Mouse (Mus musculus): Measurements from ENCODE around the gene Hcrtr1. TPM values are rescaled to one million over a fixed set of nuclear protein-coding genes. Genes with fewer than 3 reads are reported as not detected.

Gene Hcrtr1
- total RNA-seq, 2 experiments from 2014 or later: 0.78 to 1.7 TPM

DNA sequence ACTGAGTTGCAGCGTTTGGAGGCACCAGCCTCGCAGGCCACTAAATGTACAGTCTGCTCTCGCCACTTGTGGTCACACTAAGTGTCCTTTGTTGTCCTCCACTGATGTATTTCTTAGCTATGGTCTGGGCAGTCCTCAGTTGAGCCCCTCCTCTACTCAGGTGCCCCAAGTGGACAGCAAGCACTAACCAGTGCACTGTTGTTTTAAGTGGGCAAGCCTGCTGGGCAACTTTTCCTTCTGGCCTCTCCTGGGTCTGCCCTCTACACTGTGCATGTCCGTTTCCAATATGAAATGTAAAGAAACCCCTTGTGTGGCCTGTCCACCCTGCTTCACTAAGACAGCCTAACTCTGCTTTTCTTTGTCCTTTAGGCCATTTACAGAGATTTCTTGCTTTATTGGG is 15.0 kb downstream of the Hcrtr1 start:
- no peak for DNase-seq

DNA sequence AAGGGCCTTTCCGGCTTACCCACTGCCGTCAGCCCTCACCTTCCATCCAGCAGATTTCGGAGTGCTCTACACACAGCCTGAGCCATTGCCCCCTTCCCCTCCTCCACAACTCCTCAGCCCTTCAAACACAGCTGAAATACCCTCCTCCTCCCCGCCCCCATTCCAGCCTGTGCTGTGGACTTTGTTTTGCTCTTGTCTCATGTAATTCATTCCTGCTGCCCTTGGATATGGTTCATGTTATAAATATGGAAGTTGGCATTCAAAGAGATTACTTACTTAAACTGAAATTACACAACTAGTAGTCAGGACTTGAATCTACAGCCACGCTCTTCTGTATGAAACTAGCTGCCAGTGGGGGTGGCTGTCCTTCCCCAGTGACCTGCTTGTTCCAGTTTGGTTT is 16.1 kb downstream of the Hcrtr1 start:
- no peak for DNase-seq

DNA sequence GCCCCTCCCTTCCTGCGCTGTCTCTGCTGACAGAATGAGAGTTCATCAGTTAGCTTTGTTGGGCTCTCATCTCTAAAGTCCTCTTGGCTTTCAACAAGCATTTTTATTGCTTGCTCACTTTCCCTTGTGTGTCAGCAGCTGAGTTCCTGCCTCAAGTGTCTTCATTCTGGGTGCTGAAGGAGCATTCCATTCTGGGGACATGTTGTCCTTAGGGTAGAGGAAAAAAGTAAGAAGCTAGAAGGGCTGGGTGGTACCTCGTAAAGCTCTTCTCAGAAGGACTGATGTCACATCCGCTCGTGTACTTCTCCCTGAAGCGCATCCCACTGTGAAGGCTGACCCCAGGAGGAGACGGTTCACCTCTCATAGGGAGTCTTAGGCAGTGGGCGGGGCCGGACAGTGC is 17.6 kb downstream of the Hcrtr1 start:
- no peak for DNase-seq

DNA sequence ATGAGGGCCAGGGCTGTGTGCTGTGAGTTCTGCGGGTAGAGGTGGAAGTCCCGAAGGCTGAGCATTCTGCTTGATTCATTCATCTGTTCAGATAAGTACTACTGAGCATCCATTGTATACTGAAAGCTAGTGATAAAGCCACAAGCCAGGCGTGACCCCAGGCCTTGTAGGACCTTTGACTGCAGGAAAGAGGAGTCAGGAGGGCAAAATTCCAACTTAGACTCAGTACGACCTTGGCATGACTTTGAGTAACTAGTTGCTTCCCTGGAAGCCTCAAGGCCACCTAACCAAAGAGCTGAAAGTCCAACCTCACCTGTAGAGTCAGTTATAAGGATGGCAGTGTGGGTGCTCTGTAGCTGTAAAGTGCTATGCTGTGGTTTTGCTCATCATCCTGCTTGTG is 18.4 kb downstream of the Hcrtr1 start:
- no peak for DNase-seq

DNA sequence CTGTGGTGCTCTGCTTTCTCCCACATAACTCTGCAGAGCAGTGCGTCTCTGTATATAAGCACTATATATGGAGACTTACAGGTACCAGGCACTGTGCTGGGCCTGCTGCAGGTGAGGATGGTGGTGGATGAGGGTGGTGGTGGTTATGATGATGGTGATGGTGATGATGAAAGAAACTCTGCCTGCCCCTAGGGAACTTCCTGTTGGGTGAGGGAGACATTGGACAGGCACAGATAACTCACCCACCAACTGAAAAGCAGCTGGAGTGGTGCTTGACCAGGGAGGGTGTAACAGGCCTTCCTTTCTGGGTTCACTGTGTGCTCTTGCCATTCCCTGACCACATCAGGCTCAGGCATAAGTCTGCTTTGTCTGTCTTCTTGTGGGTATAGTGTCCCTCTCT is 26.4 kb downstream of the Hcrtr1 start:
- no peak for DNase-seq

DNA sequence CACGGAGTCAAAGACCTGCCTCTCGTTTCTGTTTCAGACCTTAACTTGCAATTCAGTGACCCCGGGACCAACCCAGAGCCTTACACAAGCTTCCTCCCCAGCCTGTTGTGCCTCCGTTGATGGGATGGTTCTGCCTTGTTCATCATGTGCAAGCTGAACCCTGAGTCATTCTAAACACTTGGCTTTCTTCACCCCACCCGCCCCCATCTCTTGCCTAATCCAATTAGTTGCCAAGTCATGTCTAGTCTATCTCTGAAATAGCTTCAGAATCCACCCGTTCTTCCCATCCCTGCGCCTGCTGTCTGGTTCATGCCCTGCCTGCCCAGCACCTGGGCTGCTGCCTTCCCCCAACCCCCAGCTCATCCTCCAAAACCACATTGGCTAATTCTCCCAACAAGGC is 26.9 kb downstream of the Hcrtr1 start:
- peak; percentile 72 for DNase-seq

DNA sequence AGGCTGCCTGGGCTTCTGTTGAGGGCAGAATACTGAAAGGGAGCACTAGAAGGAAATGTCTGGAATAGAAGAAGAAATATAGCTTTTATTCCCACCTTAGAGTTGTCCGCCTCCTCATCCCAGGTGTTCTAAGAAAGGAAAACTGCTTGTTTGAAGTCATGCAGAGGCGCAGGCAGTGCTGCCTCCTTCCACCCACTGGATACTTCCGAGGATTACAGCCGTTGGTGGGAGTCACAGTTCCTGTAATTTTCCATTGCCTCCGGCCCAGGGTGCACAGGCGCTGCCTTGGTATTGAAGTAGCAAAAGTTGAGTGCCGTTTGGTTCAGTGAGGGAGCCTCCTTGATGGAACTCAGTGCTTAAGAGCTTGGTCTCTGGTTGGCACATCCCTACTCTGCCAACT is 29.1 kb downstream of the Hcrtr1 start:
- no peak for DNase-seq

DNA sequence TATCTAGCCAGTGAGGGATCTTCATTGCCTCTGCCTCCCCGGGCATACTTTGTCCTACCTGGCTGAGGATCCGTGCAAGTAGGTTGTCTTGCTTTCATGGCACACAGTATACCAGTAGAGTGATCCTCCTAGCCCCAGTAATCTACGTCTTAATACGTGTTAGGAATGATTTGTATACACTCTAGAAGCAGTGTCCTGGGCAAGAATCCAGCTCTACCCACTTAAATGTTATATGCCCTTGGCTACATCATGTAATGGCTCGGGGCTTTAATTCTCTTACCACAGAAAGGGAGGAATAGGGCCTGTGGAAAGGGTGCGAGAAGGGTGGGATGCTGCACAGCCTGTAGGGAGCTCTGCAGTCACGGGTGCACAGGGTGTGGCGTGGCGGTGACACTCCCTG is 29.5 kb downstream of the Hcrtr1 start:
- no peak for DNase-seq

DNA sequence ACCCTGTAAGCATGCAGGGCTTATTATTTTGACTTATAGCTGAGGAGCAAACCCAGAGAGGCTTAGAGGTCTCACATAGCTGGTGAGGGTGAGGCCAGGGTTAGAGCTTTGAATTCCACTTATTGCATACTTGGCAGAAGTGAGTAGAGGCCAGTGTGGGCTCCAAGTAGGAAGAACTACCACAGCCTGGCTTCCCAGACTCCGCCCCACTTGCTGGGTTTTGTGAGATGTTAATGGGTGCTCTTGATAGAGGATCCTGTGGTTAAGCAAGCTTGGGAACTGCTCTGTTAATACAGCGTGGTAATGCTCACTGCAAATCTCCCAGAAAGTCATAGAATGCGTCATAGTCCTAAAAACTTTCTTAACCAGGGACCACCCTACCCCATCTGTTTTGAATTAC is 30.2 kb downstream of the Hcrtr1 start:
- no peak for DNase-seq

DNA sequence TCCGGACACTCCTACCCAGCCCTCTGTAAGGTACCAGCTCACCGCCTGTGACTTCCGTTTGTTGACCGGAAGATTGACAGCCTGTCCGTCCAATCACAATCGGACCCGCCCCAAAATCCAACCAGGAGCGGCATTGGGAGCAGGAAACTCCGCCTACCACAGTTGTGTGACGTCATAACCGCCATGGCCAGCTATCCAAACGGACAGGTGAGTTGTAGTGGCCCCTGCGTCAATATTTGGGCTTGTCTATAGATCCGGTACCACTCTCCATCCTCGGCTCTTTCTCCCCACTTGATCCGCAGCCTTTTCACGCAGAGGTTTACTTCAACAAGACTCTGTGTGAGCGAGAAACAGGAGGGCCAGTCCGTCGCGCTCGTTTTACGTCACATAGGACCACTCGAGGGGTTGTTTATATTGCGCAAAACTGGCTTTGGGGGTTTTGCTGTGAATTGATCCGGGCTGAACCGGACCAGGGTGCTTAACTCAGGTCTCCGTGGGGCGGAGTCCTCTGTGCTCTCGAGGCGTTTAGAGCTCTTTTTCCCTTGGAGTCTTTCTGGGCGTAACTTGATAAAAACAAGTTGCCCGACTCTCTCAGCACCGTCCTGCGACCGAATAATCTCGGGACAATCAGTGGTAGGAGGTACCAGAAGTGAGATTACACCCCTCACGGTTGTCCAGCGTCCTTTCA is 31.6 kb downstream of the Hcrtr1 start:
- DNase-seq: peak; percentile 99

DNA sequence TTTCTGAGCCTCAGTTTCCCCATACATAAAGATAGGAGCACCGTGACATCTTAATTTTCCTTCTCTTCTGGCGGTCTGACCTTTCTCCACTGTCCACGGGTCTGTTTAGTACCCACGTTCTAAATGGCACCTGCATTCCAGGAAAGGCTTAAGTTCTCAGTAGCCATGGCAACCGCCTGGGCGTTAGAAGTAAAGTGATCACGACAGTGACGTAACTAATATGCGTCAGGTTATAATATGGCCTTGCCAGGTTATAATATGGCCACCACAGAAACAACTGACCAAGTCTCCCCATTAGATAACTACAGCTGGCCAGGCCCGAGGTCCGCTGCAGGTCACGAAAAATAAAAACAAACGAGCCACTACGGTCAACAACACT is 32.1 kb downstream of the Hcrtr1 start:
- no peak for DNase-seq

DNA sequence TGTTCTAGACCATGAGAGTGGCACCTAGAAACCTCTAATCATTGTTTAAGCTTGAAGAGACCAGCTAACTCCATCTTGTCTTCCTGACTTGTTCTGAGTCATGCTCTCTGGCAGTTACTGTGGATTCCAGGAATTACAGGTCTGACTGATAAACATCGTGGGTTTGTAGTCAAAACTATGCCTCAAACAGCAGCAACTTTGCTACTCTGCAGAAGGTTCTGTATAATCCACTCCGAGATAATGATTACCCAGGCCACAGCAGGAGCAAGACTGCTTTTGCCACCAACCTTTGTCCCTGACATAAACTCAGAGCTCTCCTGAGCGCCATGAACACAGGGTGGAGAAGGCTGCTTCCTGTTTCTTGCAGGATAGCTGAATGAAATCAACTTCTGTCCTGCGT is 34.6 kb downstream of the Hcrtr1 start:
- DNase-seq: no peak

DNA sequence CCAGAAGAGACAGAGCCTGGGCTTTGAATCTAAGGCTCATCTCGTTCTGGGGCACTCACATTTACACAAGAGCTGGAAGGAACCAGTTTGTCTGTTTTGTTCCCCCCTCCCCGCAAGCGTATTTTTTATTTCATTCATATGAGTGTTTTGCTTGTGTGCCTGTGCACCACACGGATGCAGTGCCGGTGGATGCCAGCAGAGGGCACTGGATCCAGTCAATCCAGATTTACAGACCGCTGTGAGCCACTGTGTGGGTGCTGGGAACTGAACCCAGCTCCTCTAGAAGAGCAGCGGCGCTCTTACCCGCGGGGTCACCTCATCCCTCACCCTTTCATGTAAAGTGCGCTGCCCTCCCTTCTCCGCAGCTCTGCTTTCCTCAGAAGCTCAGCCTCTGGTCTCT is 35.5 kb downstream of the Hcrtr1 start:
- DNase-seq: no peak

DNA sequence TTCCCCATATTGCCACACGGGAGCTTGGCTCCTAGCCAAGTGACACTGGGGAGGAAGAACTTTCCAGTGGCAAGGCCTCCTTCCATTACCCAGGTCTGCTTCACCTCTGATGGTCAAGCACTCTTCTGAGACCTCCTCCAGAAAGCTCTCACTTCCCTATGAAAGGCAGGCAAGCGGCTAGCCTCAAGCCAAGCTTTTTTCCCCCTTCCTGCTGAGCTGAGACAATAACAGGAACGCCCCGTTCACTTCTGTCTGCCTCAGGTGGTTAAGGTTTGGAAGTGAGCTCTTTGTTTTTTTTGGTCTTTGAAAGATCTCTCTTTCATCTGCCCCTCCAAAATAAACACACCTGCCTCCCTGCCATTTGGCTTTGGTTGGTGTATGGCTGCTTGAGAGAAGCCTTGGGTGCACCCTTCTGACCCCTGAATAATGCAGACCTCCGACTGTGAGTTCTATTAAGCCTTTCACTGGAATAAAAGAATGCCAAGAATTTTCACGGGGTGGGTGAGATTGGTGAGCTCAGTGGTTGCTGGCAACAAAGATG is 37.0 kb downstream of the Hcrtr1 start, which contains the start of gene Pef1:
TSS of gene Pef1 (plus strand) at position 448 of the 541 bp plus-strand sequence.
- no peak for DNase-seq

DNA sequence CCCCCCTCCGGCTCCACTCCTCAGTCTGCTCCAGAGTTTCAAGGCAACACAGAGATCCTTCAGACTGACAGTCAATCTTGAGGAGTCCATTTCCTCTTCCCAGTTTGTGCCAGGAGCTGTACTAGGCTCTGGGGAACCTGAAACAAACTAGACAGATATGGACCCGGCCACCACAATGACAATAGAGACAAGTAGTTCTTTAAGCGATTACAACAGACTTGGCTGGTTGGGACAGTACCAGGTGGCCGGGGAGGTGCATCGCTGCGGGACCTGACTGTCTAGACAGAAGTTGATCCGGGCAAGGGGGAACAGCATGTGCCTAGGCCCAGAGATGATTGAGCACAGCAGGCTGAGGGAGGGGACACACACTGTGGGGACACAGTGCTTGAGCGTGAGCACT is 38.0 kb downstream of the Hcrtr1 start:
- no peak for DNase-seq

DNA sequence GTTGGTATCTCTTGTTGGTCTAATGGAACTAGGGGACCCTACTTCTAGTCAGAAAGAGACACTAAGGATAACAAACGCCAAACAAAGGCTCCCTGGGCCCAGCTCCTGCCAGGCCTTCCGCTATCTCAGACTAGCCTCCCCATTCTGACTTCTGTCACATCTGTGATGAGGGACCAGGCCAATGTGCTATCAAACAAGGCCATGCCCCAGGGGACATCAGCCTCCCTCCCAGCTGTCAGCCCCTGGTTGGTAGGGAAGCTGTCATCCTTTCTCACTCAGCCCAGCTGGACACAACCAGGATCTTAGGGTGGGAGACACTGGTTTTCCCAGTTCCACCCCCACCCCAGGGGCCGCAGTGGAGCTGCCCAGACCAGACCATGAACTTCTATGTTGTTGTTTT is 44.0 kb downstream of the Hcrtr1 start:
- DNase-seq: no peak

DNA sequence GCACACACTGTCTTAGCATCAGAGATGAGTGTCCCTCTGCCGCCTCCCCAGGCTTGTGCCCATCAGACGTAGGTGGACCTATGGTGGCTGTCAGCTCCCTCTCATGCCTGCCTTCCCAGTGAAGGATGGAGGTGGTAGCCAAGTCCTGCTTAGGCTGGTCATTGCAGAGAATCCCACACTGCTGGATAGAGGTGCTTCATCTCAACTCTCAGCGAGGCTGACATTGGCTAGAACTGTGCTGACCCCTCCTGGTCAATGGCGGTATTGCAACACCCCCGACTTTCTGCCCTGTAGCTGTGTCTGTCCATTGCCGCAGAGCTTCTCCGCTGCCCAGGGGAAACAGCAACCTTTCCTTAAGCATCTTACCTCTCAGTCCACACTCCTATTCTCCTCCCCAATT is 51.9 kb downstream of the Hcrtr1 start:
- DNase-seq: peak; percentile 97

DNA sequence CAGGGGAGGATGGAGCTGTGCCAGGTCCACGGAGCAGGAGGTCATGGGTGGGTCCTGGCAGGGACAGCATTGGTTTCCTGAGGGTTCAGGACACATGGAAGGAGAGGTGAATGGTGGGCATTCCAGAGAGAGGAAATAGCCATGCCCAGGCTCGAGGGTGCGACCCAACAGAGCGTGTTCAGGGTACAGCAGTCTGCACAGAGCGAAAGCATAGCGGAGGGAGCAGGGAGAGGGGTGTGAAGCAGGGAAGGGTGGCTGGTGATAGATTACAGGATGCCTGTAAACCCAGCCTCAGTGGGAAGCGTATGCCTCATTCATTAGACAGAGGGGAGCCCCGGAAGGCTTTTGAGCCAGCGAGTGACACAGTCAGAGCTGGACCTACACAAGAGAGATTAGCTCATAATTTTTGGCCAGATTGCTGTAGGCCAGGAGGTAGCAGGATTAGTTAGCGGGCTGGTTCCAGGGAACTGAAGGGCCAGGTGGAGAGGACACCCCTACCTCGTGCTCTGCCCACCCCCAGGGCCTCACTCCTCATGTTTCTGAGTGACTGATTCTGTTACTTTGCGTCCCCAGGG is 53.8 kb downstream of the Hcrtr1 start:
- no peak for DNase-seq

DNA sequence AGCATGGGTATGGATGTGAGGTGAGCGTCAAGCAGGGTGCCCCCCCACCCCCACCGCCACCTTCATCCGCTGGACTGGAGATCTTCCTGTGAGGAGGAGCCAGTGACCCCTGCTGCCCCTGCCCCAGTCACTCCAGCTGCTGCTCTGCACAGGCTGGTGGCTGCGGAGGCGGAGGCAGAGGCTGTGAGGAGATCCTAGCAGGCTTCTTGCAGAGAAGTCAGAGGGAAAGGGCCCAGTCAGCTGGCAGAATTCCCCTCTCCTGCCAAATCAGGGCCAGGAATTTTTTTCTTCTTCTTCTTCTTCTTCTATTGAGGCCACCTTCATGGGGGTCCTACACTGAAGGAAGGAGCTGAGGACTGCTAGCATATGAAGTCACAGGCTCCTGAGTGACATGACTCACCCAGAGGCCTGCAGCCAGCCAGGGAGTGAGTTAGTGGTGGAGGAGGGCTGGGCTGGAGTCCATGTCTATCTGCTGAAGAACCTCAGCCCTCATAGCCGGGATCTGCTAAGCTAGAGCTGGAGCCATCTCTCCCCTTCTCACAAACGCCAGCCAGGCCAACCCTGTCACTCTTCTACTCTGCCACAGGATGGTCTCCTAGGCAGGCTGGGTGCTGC is 54.7 kb downstream of the Hcrtr1 start:
- peak; percentile 61 for DNase-seq

DNA sequence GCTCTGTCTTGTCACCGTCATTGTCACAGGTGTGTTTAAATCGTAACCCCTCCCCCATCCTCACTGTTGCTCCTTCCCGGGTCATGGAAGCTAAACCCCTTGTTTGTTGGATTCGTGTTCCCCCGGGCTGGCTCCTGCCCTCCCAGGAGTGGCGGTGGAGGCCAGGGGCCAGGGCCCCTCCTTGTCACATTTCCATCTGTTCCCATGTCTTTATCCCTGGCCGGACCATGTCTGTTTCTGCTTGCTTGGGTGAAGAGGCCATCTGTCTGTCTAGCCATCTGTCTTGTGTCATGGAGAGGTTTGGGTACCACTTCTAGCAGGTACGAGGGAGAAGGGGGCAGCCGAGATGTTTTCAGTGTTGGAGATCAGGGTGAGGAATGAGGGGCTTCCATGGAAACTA is 56.9 kb downstream of the Hcrtr1 start:
- no peak for DNase-seq

DNA sequence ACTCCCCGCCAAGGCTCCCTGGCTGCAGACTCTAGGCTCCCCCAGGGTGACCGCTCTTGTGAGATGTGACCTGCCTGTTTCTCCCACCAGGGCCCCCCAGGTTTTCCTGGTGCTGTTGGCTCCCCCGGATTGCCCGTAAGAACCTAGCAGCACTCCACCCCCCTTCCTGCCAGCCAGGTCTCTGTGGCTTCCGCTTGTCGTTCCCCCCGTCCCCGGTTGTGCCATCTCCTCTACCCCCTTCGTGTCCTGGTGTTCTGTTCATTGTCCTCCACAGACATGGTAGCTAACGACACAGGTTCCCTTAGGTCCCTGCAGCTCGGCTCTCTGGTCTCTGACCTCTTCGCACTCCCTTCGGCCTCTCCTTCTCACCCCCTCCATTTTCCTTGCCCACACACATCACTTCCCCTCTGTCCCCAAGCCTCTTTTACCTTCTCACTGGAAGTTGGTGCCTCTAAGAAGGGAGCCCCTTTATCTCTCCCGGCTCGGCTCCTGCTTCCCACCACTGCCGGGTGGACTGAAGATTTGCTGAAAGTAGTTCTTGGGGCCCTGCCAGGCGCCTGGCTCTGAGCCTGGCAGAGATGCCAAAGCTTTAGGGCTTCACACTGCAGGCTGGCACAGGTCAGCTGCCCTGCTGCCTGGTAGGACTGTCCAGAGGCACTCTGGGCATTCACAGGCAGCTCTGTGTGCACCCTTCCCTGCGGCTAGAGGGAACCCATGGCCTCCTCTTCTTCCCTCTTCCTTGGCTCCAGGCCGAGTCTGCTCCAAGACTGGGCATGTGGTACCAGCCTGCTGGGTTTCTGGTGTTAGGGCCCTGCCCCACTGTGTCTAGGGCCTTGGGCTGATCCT is 57.6 kb downstream of the Hcrtr1 start:
- peak; percentile 91 for DNase-seq

All from adrenal gland, postnatal 10 days (tissue).